Mouse (Mus musculus) E14TG2a.4 (cell line): ENCODE results near the gene 2200002J24Rik.
"Not testable (repeated sequence)": the region's sequence is repeated elsewhere in the genome, so short reads cannot be mapped to it uniquely, and the experiment has no call there.

Experiments
- H3K27me3 ChIP-seq: 2 replicates; pipeline ENCODE4 v1.6.1; 2014; ENCODE audit warnings: low read length, control low read depth; ENCODE audit not compliant: insufficient read depth
- H3K36me3 ChIP-seq: 2 replicates; pipeline ENCODE4 v1.6.1; 2014; ENCODE audit warnings: low read length, control low read depth; ENCODE audit not compliant: insufficient read depth
- H3K4me1 ChIP-seq: replicated peaks from 2 replicates; pipeline ENCODE4 v1.6.1; 2014; ENCODE audit warnings: low read depth, low read length, control low read depth
- H3K4me3 ChIP-seq: replicated peaks from 2 replicates; pipeline ENCODE4 v1.5.1; 2014; ENCODE audit warnings: mild to moderate bottlenecking, low read length
- H3K9me3 ChIP-seq: 2 replicates; pipeline ENCODE4 v1.6.1; 2014; ENCODE audit warnings: low read length, control low read depth
- CTCF ChIP-seq: conservative IDR thresholded peaks from 2 replicates; pipeline ENCODE4 v1.5.1; 2014; ENCODE audit warnings: low read length
- NANOG ChIP-seq: IDR thresholded peaks from 2 replicates; pipeline ENCODE4 v1.6.1; 2014; ENCODE audit warnings: borderline replicate concordance, low read length, mixed read lengths
- POU5F1 ChIP-seq: IDR thresholded peaks from 2 replicates; pipeline ENCODE4 v1.6.1; 2014; ENCODE audit warnings: low read length, borderline replicate concordance

The 2200002J24Rik gene

DNA sequence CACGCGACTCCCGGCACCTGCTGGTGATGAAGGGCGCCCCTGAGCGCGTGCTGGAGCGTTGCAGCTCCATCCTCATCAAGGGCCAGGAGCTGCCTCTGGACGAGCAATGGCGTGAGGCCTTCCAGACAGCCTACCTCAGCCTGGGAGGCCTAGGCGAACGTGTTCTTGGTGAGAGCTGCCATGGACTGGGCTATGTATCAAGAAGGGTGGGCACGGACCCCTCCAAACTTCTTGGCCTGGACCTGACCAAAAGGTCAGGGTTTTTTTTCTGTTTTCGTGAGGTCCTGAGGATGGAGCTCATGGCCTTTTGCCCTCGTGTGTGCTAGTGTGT, 19.0 kb downstream of the 2200002J24Rik start:
- Histone ChIP-seq H3K4me3 (peak overlapping the region; percentile 83), H3K9me3 (no peaks in the 10 kb centered on the region), H3K4me1 (peaks cover 28% of the 10 kb centered on the region), H3K36me3 (no peaks in the 10 kb centered on the region), H3K27me3 (peaks cover 65% of the 10 kb centered on the region)
- TF ChIP-seq POU5F1 (no peak), NANOG (no peak), CTCF (no peak)

GRCm38 (mm10) chr7:30719669-30720068, 20.9 kb downstream of the 2200002J24Rik start:
- peaks cover 50% of the 10 kb centered on the region for H3K27me3 ChIP-seq
- H3K4me3 ChIP-seq = no peak overlapping the region
- TF ChIP-seq CTCF = no peak
- no peak for TF ChIP-seq POU5F1
- TF ChIP-seq NANOG = no peak
- H3K9me3 ChIP-seq = no peaks in the 10 kb centered on the region
- peaks cover 31% of the 10 kb centered on the region for H3K4me1 ChIP-seq
- H3K36me3 ChIP-seq = no peaks in the 10 kb centered on the region; the same call in 1 of the 2 replicates

GRCm38 (mm10) chr7:30721286-30721685, 22.6 kb downstream of the 2200002J24Rik start:
- peaks cover 33% of the 10 kb centered on the region for H3K27me3 ChIP-seq
- no peak for TF ChIP-seq POU5F1
- TF ChIP-seq CTCF = no peak
- no peak for TF ChIP-seq NANOG
- H3K36me3 ChIP-seq = peaks cover 12% of the 10 kb centered on the region

DNA sequence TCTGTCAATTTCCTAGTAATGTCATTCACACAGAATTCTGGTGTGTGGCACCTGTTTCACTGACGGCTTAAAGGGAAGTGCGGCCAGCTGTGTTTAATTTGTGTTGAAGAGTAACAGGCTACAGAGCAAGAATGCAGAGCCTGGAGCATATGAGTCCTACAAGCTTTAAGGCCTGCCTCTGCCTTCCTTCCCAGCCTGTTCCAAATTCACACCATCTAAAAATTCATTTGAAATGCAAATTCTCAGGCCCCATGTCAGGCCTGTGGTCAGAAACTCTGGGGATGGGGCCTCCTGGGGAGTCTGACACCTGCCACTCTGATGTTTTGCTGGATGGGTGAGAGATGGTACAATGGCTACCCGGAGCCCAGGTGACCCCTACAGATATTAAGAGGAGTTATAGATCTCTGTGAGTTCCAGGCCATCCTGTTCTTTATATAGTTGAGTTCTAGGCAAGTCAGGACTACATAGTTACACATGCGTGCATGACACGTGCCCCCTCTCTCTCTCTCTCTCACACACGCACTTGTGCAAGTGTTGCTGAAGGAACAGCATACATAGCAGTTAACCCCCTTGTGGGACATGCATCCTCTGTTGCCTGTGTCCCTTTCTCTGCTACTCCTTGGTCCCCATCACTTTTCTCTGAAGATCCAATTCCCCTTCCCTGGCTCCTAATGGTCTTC, 24.7 kb downstream of the 2200002J24Rik start:
- no peak for TF ChIP-seq CTCF
- no peak for TF ChIP-seq POU5F1
- no peak for TF ChIP-seq NANOG

More at GRCm38 (mm10) chr7:30721286-30721685, 22.6 kb downstream of the 2200002J24Rik start:
- Histone ChIP-seq H3K9me3 (no peaks in the 10 kb centered on the region), H3K4me1 (peaks cover 34% of the 10 kb centered on the region), H3K4me3 (no peak overlapping the region)

GRCm38 (mm10) chr7:30728214-30728613, 29.5 kb downstream of the 2200002J24Rik start:
- TF ChIP-seq NANOG (no peak), CTCF (no peak), POU5F1 (no peak)
- Histone ChIP-seq H3K36me3 (peaks cover 57% of the 10 kb centered on the region), H3K4me1 (peaks cover 41% of the 10 kb centered on the region), H3K27me3 (no peaks in the 10 kb centered on the region), H3K4me3 (peak overlapping the region; percentile 89), H3K9me3 (no peaks in the 10 kb centered on the region)

More for the DNA sequence above, 24.7 kb downstream of the 2200002J24Rik start:
- H3K27me3 ChIP-seq = peaks cover 16% of the 10 kb centered on the region
- H3K9me3 ChIP-seq = no peaks in the 10 kb centered on the region
- peaks cover 27% of the 10 kb centered on the region for H3K4me1 ChIP-seq
- H3K4me3 ChIP-seq = no peak overlapping the region
- peaks cover 30% of the 10 kb centered on the region for H3K36me3 ChIP-seq

GRCm38 (mm10) chr7:30728739-30729395, 30.1 kb downstream of the 2200002J24Rik start:
- TF ChIP-seq CTCF = no peak
- no peak for TF ChIP-seq NANOG
- no peak for TF ChIP-seq POU5F1
- H3K4me1 ChIP-seq = peaks cover 41% of the 10 kb centered on the region

GRCm38 (mm10) chr7:30729396-30730063, 30.8 kb downstream of the 2200002J24Rik start, which contains the start of gene Tmem147:
Tmem147 (minus strand) TSS chr7:30729540.
- Histone ChIP-seq H3K4me3 (peak within 1 kb of the TSS; percentile 89), H3K9me3 (no peaks in the 10 kb centered on the region), H3K27me3 (no peaks in the 10 kb centered on the region), H3K4me1 (peaks cover 38% of the 10 kb centered on the region), H3K36me3 (peaks cover 70% of the 10 kb centered on the region)
- no peak for TF ChIP-seq POU5F1
- no peak for TF ChIP-seq CTCF
- TF ChIP-seq NANOG = no peak

More at GRCm38 (mm10) chr7:30728739-30729395, 30.1 kb downstream of the 2200002J24Rik start:
- H3K27me3 ChIP-seq = no peaks in the 10 kb centered on the region
- peak overlapping the region; percentile 89 for H3K4me3 ChIP-seq
- no peaks in the 10 kb centered on the region for H3K9me3 ChIP-seq
- H3K36me3 ChIP-seq = peaks cover 63% of the 10 kb centered on the region

DNA sequence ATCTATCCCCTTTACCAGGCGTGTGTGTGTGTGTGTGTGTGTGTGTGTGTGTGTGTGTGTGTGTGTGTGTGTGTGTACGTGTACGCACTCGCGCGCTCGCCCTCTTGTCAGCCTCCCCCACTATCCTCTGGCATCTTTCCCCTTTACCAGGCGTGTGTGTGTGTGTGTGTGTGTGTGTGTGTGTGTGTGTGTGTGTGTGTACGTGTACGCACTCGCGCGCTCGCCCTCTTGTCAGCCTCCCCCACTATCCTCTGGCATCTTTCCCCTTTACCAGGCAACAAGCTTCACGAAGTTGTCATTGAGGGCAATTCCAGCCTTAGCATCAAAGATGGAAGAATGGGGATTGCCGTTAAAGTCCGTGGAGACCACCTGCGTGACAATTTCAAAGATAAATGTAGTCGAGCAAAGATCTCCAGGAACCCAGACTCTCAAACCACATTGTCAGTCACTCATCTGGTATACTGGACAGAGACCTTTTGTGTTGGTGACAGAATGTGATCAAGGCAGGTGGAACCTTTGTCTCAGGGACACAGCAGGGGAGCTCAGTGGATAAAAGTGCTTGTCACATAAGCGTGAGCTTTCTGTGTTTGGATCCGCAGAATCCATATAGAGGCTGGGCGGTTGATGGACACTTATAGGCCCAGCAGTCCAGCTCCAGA, 31.5 kb downstream of the 2200002J24Rik start:
- H3K36me3 ChIP-seq = peaks cover 72% of the 10 kb centered on the region
- H3K27me3 ChIP-seq = not testable (repeated sequence)
- H3K4me3 ChIP-seq = peak overlapping the region; percentile 89

More for the DNA sequence above, 31.5 kb downstream of the 2200002J24Rik start:
- H3K9me3 ChIP-seq = not testable (repeated sequence)
- H3K4me1 ChIP-seq = peaks cover 33% of the 10 kb centered on the region
